Mouse (Mus musculus) adrenal gland, postnatal 10 days (tissue): ENCODE results near the gene Spag5. TPM values are rescaled to one million over a fixed set of nuclear protein-coding genes. Genes with fewer than 3 reads are reported as not detected.

ENCODE experiments used
- DNase-seq: peaks from one replicate; pipeline ENCODE4 v3.0.0; 2021; ENCODE audit warnings: mixed read lengths
- total RNA-seq, 2 experiments: library from RNA; stranded (reverse); gene quantifications; 2 replicates each; pipeline ENCODE4 v1.2.3; 2021

Spag5 gene
- total RNA-seq, 2 experiments from 2014 or later = 11.2 to 16.1 TPM

- DNase-seq = peak; percentile 26
Measured at GRCm38 (mm10) chr11:78349441-78350358, 48.4 kb downstream of the Spag5 start.

GRCm38 (mm10) chr11:78353081-78353480 lies 51.8 kb downstream of the Spag5 start:
- DNase-seq = no peak

- no peak for DNase-seq
Measured at GRCm38 (mm10) chr11:78354905-78355304, 53.6 kb downstream of the Spag5 start.

GRCm38 (mm10) chr11:78355471-78356238 lies 54.3 kb downstream of the Spag5 start:
- peak; percentile 89 for DNase-seq

- DNase-seq = peak; percentile 65
Measured at GRCm38 (mm10) chr11:78358330-78359007, 57.1 kb downstream of the Spag5 start.

- peak; percentile 88 for DNase-seq
Measured at GRCm38 (mm10) chr11:78360125-78360788, 58.9 kb downstream of the Spag5 start.

- no peak for DNase-seq
Measured at GRCm38 (mm10) chr11:78360789-78361131, 59.4 kb downstream of the Spag5 start.

- no peak for DNase-seq
Measured at GRCm38 (mm10) chr11:78363309-78364007, 62.1 kb downstream of the Spag5 start.

GRCm38 (mm10) chr11:78364103-78364502 lies 62.8 kb downstream of the Spag5 start:
- peak; percentile 75 for DNase-seq

- peak; percentile 50 for DNase-seq
Measured at GRCm38 (mm10) chr11:78367456-78368225, 66.3 kb downstream of the Spag5 start.

- DNase-seq = no peak
Measured at GRCm38 (mm10) chr11:78370389-78370788, 69.1 kb downstream of the Spag5 start.

GRCm38 (mm10) chr11:78371711-78372110 lies 70.4 kb downstream of the Spag5 start:
- DNase-seq = no peak

Other genes starting within 250 kb of the Spag5 start
- 10 to 100 TPM; 30.4 to 35.0 TPM for gene Eral1, start 221.1 kb upstream of the Spag5 start, total RNA-seq
- gene Fam222b, start 206.9 kb upstream of the Spag5 start, total RNA-seq = 10 to 100 TPM; 14.7 to 15.3 TPM
- 10 to 100 TPM; 52.2 to 53.0 TPM for gene Traf4, start 135.9 kb upstream of the Spag5 start, total RNA-seq
- gene Nek8, start 124.9 kb upstream of the Spag5 start, total RNA-seq = 10 to 100 TPM in 1 of 2 experiments, 1 to 10 TPM in 1; 8.6 to 10.9 TPM
- gene Tlcd1, start 124.8 kb upstream of the Spag5 start, total RNA-seq = 10 to 100 TPM; 34.4 to 45.6 TPM
- gene Rpl23a, start 117.9 kb upstream of the Spag5 start, total RNA-seq = 1,000 to 10,000 TPM; 1,780 to 1,853 TPM
- 100 to 1,000 TPM in 1 of 2 experiments, 10 to 100 TPM in 1; 93.0 to 100 TPM for gene Rab34, start 113.1 kb upstream of the Spag5 start, total RNA-seq
- 10 to 100 TPM; 14.8 to 18.1 TPM for gene Proca1, start 108.1 kb upstream of the Spag5 start, total RNA-seq
- gene Sdf2, start 55.8 kb upstream of the Spag5 start, total RNA-seq = 10 to 100 TPM; 67.9 to 68.2 TPM
- gene Supt6, start 55.5 kb upstream of the Spag5 start, total RNA-seq = 10 to 100 TPM; 46.9 to 50.9 TPM
- 100 to 1,000 TPM; 138 to 184 TPM for gene 2610507B11Rik, start 39.8 kb upstream of the Spag5 start, total RNA-seq
- gene BC030499, start 10.7 kb upstream of the Spag5 start, total RNA-seq = 1 to 10 TPM in 1 of 2 experiments, under 1 TPM in 1; 0.57 to 2.2 TPM
- gene Aldoc, start 21.4 kb downstream of the Spag5 start, total RNA-seq = 1 to 10 TPM; 8.3 to 8.6 TPM
- gene Pigs, start 26.9 kb downstream of the Spag5 start, total RNA-seq = 10 to 100 TPM; 40.1 to 40.3 TPM
- 10 to 100 TPM; 36.1 to 42.5 TPM for gene Unc119, start 42.0 kb downstream of the Spag5 start, total RNA-seq
- gene Foxn1, start 85.0 kb downstream of the Spag5 start, total RNA-seq = under 1 TPM in 1 of 2 experiments, not detected in 1; 0.09 TPM
- not detected for gene Slc13a2, start 120.7 kb downstream of the Spag5 start, total RNA-seq
- 10 to 100 TPM; 13.2 to 14.8 TPM for gene Slc46a1, start 164.2 kb downstream of the Spag5 start, total RNA-seq
- 1 to 10 TPM; 3.2 to 5.5 TPM for gene Sarm1, start 196.2 kb downstream of the Spag5 start, total RNA-seq
- gene Vtn, start 197.6 kb downstream of the Spag5 start, total RNA-seq = 100 to 1,000 TPM; 229 to 546 TPM
- gene Sebox, start 201.9 kb downstream of the Spag5 start, total RNA-seq = not detected
- 10 to 100 TPM; 21.3 to 25.1 TPM for gene Tmem199, start 210.6 kb downstream of the Spag5 start, total RNA-seq
- 100 to 1,000 TPM; 188 to 199 TPM for gene Poldip2, start 210.7 kb downstream of the Spag5 start, total RNA-seq
- gene Tnfaip1, start 234.8 kb downstream of the Spag5 start, total RNA-seq = 10 to 100 TPM; 52.2 to 55.1 TPM
- 10 to 100 TPM; 69.1 to 71.5 TPM for gene Ift20, start 234.8 kb downstream of the Spag5 start, total RNA-seq
- 10 to 100 TPM; 39.1 to 40.9 TPM for gene Tmem97, start 249.2 kb downstream of the Spag5 start, total RNA-seq